Mouse (Mus musculus): ENCODE data around the gene Fxn.

Gene Fxn

DNA sequence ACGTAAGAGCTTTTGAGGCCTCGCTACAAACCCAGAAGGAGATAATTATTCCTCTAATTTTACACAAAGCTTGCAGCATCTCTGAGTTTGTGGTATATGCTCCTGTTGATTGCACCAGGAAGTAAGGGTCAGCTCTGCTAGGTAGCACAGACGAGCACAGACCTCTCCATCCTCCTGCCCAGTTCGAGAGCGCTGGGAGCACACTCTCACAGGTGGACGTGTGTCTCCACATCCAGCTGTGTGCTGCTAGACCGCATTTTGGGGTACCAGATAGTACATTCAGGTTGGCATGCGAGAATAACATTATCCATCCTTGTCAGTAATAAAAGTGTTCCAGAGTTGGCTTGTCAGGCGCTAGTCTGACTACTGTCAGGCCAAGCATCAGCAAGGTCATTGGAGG lies 61.4 kb downstream of the Fxn start:
- in situ Hi-C loops (cut with MboI; ENCODE audit: low pct_unique_long_range_greater_than_20kb in 1 of 2, low sequenced_read_pairs in 2 of 2, unreplicated experiment in 1 of 2): no loop called here

DNA sequence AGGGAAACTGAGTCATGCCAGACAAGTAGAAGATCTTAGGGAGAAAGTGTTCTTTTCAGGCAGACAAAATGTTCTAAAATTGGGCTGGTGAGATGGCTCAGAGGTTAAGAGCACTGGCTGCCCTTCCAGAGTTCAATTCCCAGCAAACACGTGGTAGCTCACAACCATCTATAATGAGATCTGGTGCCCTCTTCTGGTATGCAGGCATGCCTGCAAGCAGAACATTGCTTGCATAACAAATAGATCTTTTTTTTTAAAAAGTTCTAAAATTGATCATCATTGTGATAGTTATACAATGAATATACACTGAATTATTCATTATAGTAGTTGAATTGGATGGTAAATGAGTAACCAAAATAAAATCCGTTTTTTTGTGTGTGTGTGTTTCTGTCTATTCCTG lies 62.1 kb downstream of the Fxn start:
- in situ Hi-C loops (cut with MboI; ENCODE audit: low pct_unique_long_range_greater_than_20kb in 1 of 2, low sequenced_read_pairs in 2 of 2, unreplicated experiment in 1 of 2): no loop called here

DNA sequence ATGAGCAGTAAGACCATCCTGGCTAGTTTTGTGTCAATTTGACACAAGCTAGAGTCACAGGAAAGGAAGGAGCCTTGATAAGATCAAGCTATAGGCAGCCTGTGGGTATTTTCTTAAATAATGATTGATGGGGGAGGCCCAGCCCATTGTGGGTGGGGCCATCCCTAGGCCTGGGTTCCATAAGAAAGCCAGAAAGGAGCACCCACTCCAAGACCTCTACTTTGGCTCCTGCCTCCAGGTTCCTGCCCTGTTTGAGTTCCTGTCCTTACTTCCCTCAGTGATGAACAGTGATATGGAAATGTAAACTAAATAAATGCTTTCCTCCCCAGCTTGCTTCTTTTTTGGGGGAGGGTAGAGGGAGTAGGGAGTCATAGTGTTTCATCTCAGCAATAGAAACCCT lies 62.6 kb downstream of the Fxn start:
- in situ Hi-C loops (cut with MboI; ENCODE audit: low pct_unique_long_range_greater_than_20kb in 1 of 2, low sequenced_read_pairs in 2 of 2, unreplicated experiment in 1 of 2): no loop called here

DNA sequence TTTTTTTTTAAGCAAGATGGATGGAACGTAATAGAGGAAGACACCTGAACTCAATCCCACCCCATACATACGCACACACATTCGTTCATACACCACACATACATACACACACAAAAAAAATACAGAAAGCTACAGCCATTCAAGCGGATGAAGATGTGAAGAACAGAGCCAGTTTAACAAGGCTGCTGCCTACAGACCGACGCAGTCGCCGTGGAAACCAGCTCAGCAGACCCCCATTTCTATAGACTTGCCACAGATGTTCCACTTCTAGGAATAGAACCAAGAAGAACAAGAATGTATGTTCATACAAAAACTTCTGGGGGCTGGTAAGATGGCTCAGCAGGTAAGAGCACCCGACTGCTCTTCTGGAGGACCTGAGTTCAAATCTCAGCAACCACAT lies 63.6 kb downstream of the Fxn start:
- in situ Hi-C loops (cut with MboI; ENCODE audit: low pct_unique_long_range_greater_than_20kb in 1 of 2, low sequenced_read_pairs in 2 of 2, unreplicated experiment in 1 of 2): no loop called here

DNA sequence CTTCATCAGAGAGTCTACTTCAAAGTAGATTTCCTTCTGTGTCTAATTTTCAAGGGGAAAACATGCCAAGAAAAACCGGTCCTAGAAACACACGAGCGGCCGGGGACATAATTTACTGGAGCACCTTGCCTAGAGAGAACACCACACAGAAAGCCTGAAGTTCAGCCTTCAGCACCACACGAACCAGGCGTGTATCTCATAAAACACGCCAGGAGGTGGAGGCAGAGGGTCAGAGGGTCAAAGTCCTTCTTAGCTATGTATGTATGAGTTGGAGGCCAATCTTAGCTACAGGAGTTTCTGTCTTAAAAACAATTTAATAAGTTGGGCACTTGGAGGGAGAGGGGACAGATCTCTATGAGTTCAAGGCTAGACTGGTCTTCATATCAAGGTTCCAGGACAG lies 65.5 kb downstream of the Fxn start:
- in situ Hi-C loops (cut with MboI; ENCODE audit: low pct_unique_long_range_greater_than_20kb in 1 of 2, low sequenced_read_pairs in 2 of 2, unreplicated experiment in 1 of 2): no loop called here

DNA sequence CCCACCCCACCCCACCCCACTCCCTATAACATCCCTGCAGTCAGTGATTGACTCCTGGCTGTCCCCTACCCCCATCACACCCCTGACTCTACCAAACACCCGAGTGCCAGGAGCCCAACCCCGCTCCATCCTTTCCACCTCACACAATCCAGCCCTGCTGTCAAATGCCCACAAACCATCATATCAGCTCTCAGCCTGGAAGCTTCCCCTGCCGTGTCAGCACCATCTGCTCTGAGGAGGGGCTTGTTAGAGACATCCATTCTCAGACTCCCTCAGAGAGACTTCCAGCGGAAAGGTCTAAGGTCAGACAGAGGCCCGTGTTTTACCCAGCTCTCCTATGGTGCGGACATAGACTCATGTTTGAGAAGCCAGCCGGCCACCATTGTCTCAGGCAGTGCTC lies 67.1 kb downstream of the Fxn start:
- in situ Hi-C loops (cut with MboI; ENCODE audit: low pct_unique_long_range_greater_than_20kb in 1 of 2, low sequenced_read_pairs in 2 of 2, unreplicated experiment in 1 of 2): no loop called here

DNA sequence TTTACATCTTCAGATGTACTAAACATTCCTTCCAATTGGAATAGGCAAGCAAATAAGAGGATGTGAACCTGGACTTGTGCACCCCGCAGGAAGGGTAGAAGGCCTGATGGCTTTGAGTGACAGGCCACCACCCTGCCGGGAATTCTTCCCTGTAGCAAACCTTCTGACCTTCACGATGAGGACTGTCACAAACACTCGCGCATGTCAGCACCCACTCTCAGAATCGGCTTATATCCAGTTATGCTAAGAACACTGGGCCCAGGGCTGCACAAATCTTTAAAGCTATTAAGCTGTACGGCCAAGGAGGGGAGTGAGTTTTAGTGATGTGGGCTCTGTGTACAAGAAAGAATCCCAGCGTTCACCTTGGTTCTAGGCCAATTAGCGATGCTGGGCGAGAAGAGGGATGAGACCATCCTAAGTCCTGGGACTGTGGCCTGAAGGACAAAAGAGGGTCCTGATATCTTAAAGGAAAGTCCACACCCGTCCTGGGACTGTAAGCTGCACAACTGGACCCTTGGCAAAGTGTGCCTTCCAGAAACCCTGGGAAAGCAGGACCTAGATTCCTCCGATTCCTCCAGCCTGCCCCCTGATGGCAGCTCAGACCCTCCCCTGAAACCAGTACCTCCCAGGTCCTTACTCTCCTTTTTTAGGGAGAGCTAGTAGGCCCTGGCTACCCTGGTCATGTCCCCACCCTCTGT lies 67.7 kb downstream of the Fxn start:
- in situ Hi-C loops (cut with MboI; ENCODE audit: low pct_unique_long_range_greater_than_20kb in 1 of 2, low sequenced_read_pairs in 2 of 2, unreplicated experiment in 1 of 2): no loop called here

Measured in mouse embryonic stem cell (cell line).